In genomic region chr7:122066102-122066944, GRCm38 (mm10) we compare ENCODE assay signal across 8 mouse cellular contexts. TPM values are rescaled to one million over a fixed set of nuclear protein-coding genes. Genes with fewer than 3 reads are reported as not detected.
DNase-seq lines count a peak whose midpoint lies in the region; ATAC-seq and TF ChIP-seq lines count a peak whose summit lies in the region.

No protein-coding gene starts in this region.

- H3K36me3 ChIP-seq in intestine, embryonic 15.5 days: peaks cover 8% of the 10 kb centered on the region
- H3K36me3 ChIP-seq in neural tube, embryonic 12.5 days: peaks cover 13% of the 10 kb centered on the region

- H3K4me3 ChIP-seq in gastrocnemius, adult 2 months: peak overlapping the region; percentile 93
- H3K4me3 ChIP-seq in intestine, embryonic 15.5 days (replicated peaks): peak overlapping the region; percentile 100
- peak overlapping the region; percentile 100 for H3K4me3 ChIP-seq in neural tube, embryonic 12.5 days

- H3K4me1 ChIP-seq in intestine, embryonic 15.5 days (replicated peaks): peaks cover 17% of the 10 kb centered on the region
- H3K4me1 ChIP-seq in neural tube, embryonic 12.5 days: peaks cover 19% of the 10 kb centered on the region

- peak; percentile 1; the same call in 1 of the 2 replicates for ATAC-seq in common myeloid progenitor, adult 5-6 weeks (replicated peaks; ENCODE audit: low read depth, poor library complexity, severe bottlenecking)
- ATAC-seq in intestine, embryonic 15.5 days: peak; percentile 71; the same call in 1 of the 2 replicates
- no peak; the same call in 1 of the 2 replicates for ATAC-seq in neural tube, embryonic 12.5 days (ENCODE audit: low FRiP score, low read depth)

- peak overlapping the region; percentile 97 for H3K27ac ChIP-seq in gastrocnemius, adult 2 months
- H3K27ac ChIP-seq in intestine, embryonic 15.5 days: peak overlapping the region; percentile 96
- peak overlapping the region; percentile 88; the same call in 1 of the 2 replicates for H3K27ac ChIP-seq in neural tube, embryonic 12.5 days

- intact Hi-C loops in gastrocnemius, adult 2 months (cut with DNase I): loop anchor here (5.0 kb wide), 1 partner anchor 49 kb away; no protein-coding TSS in a partner anchor

- H3K9ac ChIP-seq in intestine, embryonic 15.5 days: peak overlapping the region; percentile 99
- peak overlapping the region; percentile 97 for H3K9ac ChIP-seq in neural tube, embryonic 12.5 days

- TF ChIP-seq CTCF in gastrocnemius, adult 2 months (IDR thresholded peaks at IDR 0.05): no peak

- H3K27me3 ChIP-seq in intestine, embryonic 15.5 days (replicated peaks): no peaks in the 10 kb centered on the region
- no peaks in the 10 kb centered on the region for H3K27me3 ChIP-seq in neural tube, embryonic 12.5 days (replicated peaks)

- no peak for DNase-seq in gastrocnemius, adult 2 months
- no peak for DNase-seq in gastrocnemius, adult 8-10 months (ENCODE audit: low spot score in 2 of 2)
- peak; percentile 12 for DNase-seq in 3134 (ENCODE audit: extremely low read depth, insufficient read length, low spot score)
- DNase-seq in right cerebral cortex, adult 2 months (ENCODE audit: low spot score in 2 of 2): no peak
- no peak for DNase-seq in gastrocnemius, postnatal 10 days

- WGBS in intestine, embryonic 15.5 days: 12% methylated on average over 31 of the region's 31 CpGs
- 20% methylated on average over 31 of the region's 31 CpGs for WGBS in neural tube, embryonic 12.5 days

- H3K9me3 ChIP-seq in intestine, embryonic 15.5 days: no peaks in the 10 kb centered on the region
- no peaks in the 10 kb centered on the region for H3K9me3 ChIP-seq in neural tube, embryonic 12.5 days

- H3K4me2 ChIP-seq in intestine, embryonic 15.5 days (replicated peaks): peak overlapping the region; percentile 77
- H3K4me2 ChIP-seq in neural tube, embryonic 12.5 days (replicated peaks): peak overlapping the region; percentile 79

RNA-seq across cellular contexts. Expression of gene Ubfd1, which starts 0.7 kb away (rescaled TPM):
- total RNA-seq in gastrocnemius, adult 2 months (2021): 10 to 100 TPM; 23.2 to 25.5 TPM
- total RNA-seq in gastrocnemius, adult 8-10 months (2022): 10 to 100 TPM; 18.3 to 22.9 (median 21.0) TPM
- 31.3 and 38.4 TPM in 2 replicates for total RNA-seq in common myeloid progenitor, adult 5-6 weeks (2017)
- polyA plus RNA-seq in intestine, embryonic 15.5 days (2015; fragmentation: Nextera tagmentation; extraction: Ambion mirVana): 55.2 and 58.7 TPM in 2 replicates
- 89.0 and 91.2 TPM in 2 replicates for polyA plus RNA-seq in neural tube, embryonic 12.5 days (2016; fragmentation: Nextera tagmentation; extraction: Ambion mirVana)
- 10 to 100 TPM; 33.3 to 35.5 TPM for total RNA-seq in gastrocnemius, postnatal 10 days (2021)

RNA-seq across cellular contexts. Expression of gene Ears2, which starts 0.7 kb away (rescaled TPM):
- total RNA-seq in gastrocnemius, adult 2 months (2021): 1 to 10 TPM; 6.6 to 8.2 TPM
- 1 to 10 TPM; 6.4 to 9.3 (median 8.0) TPM for total RNA-seq in gastrocnemius, adult 8-10 months (2022)
- 5.1 and 9.6 TPM in 2 replicates for total RNA-seq in common myeloid progenitor, adult 5-6 weeks (2017)
- 21.4 and 22.3 TPM in 2 replicates for polyA plus RNA-seq in intestine, embryonic 15.5 days (2015; fragmentation: Nextera tagmentation; extraction: Ambion mirVana)
- 12.5 and 12.8 TPM in 2 replicates for polyA plus RNA-seq in neural tube, embryonic 12.5 days (2016; fragmentation: Nextera tagmentation; extraction: Ambion mirVana)
- 10 to 100 TPM; 11.0 to 11.9 TPM for total RNA-seq in gastrocnemius, postnatal 10 days (2021)

RNA-seq across cellular contexts. Expression of gene Ndufab1, which starts 35.4 kb away (rescaled TPM):
- 100 to 1,000 TPM; 529 to 848 TPM for total RNA-seq in gastrocnemius, adult 2 months (2021)
- total RNA-seq in gastrocnemius, adult 8-10 months (2022): 100 to 1,000 TPM; 535 to 610 (median 563) TPM
- total RNA-seq in common myeloid progenitor, adult 5-6 weeks (2017): 45.1 and 129 TPM in 2 replicates
- 907 and 931 TPM in 2 replicates for polyA plus RNA-seq in intestine, embryonic 15.5 days (2015; fragmentation: Nextera tagmentation; extraction: Ambion mirVana)
- 624 and 642 TPM in 2 replicates for polyA plus RNA-seq in neural tube, embryonic 12.5 days (2016; fragmentation: Nextera tagmentation; extraction: Ambion mirVana)
- 100 to 1,000 TPM; 582 to 686 TPM for total RNA-seq in gastrocnemius, postnatal 10 days (2021)

RNA-seq across cellular contexts. Expression of gene Gga2, which starts 45.3 kb away (rescaled TPM):
- total RNA-seq in gastrocnemius, adult 2 months (2021): 10 to 100 TPM; 12.2 to 13.5 TPM
- total RNA-seq in gastrocnemius, adult 8-10 months (2022): 10 to 100 TPM; 13.3 to 17.0 (median 15.2) TPM
- 15.4 and 16.4 TPM in 2 replicates for total RNA-seq in common myeloid progenitor, adult 5-6 weeks (2017)
- 121 and 123 TPM in 2 replicates for polyA plus RNA-seq in intestine, embryonic 15.5 days (2015; fragmentation: Nextera tagmentation; extraction: Ambion mirVana)
- polyA plus RNA-seq in neural tube, embryonic 12.5 days (2016; fragmentation: Nextera tagmentation; extraction: Ambion mirVana): 81.9 and 82.4 TPM in 2 replicates
- 10 to 100 TPM; 21.3 to 27.3 TPM for total RNA-seq in gastrocnemius, postnatal 10 days (2021)
